Mouse (Mus musculus): ENCODE results near the gene Krt83. TPM values are rescaled to one million over a fixed set of nuclear protein-coding genes. Genes with fewer than 3 reads are reported as not detected.
A peak's percentile ranks its signal among the peaks of the same experiment; 100 is the strongest.

Gene Krt83
- total RNA-seq, 2 experiments from 2014 or later = 0.37 TPM; not detected in 1

- ATAC-seq (replicated peaks; ENCODE audit: poor library complexity) = peak; percentile 80
Measured at GRCm38 (mm10) chr15:101479007-101479665, 12.2 kb downstream of the Krt83 start.

GRCm38 (mm10) chr15:101472952-101473528 lies 18.3 kb downstream of the Krt83 start, which contains the start of gene Krt86:
TSS of gene Krt86 (plus strand) at chr15:101473478.
- peak; percentile 71 for ATAC-seq (replicated peaks; ENCODE audit: poor library complexity)

DNA sequence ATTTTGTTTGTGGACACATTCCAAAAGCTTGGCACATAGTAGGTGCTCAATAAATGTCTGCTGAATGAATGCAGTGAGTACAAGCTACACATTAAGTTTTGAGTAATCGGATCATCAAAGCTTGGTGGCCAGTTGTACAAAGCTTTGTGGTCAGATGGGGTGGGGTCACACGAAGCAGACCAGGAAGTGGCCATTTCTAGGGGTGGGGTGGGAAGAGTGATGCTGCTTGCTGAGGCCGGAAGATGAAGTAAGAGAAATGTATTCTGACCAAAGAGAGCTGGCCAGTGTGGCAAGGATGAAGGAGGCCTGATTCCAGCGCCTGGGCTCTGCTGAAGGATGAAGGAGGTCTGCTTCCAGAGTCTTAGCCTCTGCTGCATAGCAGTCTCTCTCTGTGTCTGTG lies 22.2 kb downstream of the Krt83 start:
- ATAC-seq (replicated peaks; ENCODE audit: poor library complexity) = peak; percentile 60; the same call in 1 of the 2 replicates

GRCm38 (mm10) chr15:101463651-101464050 lies 27.7 kb downstream of the Krt83 start, which contains the start of gene Krt81:
TSS of gene Krt81 (minus strand) at chr15:101463751.
- no peak for ATAC-seq (replicated peaks; ENCODE audit: poor library complexity)

DNA sequence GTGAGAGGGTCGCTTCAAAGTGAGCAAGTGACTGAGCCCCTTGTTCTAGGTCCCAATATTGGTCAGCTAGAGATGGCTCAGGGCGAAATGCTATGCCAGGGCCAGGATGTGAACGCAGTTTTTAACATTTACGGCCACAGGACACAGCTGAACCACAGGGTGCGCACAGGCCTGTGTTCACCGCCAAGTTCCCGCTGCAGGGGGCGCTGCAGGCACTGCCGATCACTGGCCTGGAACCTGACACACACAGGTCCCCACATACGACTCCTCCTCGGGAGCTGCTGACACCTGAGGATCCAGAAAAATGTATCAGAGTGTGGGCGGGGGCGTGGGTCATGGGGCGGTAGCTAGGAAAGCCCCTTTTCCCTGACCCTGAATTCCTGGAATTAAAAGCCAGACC lies 32.0 kb downstream of the Krt83 start:
- ATAC-seq (replicated peaks; ENCODE audit: poor library complexity) = no peak

- no peak for ATAC-seq (replicated peaks; ENCODE audit: poor library complexity)
Measured at GRCm38 (mm10) chr15:101458361-101458930, 32.9 kb downstream of the Krt83 start.

DNA sequence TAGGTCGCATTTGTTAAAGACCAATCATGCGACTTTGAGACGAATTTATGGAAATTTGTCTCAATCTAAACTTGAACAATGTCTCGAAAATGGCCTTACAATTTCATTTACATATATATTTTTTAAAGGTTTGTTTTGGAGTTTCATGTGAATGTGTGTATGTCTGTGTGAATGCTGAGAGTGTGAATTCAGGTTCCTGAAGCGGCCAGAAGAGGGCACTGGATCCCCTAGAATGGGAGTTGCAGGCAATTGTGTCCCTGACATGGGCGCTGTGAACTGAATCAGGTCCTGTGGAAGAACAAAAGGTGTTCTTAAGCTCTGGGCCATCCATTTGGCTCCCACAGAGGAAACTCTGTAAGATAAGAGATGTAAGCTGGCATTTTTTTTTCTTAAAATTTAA lies 35.4 kb downstream of the Krt83 start:
- no peak for ATAC-seq (replicated peaks; ENCODE audit: poor library complexity)

- no peak for ATAC-seq (replicated peaks; ENCODE audit: poor library complexity)
Measured at GRCm38 (mm10) chr15:101455292-101455691, 36.0 kb downstream of the Krt83 start.

DNA sequence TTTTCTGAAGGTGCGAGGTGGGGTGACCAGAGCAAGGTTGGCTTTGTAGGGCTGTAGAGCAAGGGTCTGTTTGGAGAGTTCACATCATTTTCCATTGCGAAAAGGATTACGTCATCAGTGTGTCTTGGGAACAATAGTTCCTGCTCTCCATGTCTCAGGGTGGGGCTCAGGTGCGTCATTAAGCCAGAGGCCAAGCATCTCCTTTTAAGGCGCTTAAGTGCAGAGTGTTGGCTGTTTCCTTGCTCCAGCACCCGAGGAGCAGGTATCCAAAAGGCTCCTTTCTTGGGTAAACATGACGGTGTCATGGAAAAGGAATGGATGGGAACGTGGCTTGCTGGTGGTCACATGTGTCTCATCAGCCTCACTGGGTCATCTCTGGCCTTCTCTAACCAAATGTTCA lies 36.5 kb downstream of the Krt83 start:
- no peak for ATAC-seq (replicated peaks; ENCODE audit: poor library complexity)

DNA sequence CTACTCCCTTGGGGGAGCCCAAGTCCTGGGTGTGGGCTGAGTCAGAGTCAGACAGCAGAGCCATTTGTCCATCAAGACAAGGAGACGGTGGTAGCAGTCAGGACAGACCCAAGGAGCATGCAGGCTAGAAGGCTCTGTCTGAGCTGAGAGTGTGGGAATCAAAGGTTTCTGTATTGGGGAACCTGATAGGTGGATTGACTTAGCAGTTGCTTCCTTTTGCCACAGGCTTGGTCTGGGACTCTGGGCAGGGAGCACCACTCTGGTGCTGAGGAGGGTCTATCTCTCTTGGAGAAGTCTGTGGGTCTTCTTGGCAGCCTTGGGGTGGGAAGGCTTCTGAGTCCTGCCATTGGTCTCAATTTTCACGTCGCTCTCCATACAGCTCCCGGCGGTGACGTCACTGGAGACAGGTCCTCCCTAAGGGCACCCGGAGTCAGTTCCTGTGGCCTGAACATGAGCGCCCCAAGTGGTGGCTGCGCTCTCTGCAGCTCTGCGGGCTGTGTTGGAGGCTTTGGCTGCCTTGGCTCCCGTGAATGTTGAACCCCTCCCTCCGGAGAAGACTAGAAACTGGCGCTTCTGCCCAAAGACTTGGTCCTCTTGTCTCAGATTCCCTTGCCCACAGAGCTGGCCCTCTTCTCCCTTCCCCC lies 38.1 kb downstream of the Krt83 start:
- peak; percentile 98 for ATAC-seq (replicated peaks; ENCODE audit: poor library complexity)

- ATAC-seq (replicated peaks; ENCODE audit: poor library complexity) = no peak
Measured at GRCm38 (mm10) chr15:101447444-101447843, 43.9 kb downstream of the Krt83 start, which contains the start of gene Krt88. TSS of gene Krt88 (plus strand) at chr15:101447744.

DNA sequence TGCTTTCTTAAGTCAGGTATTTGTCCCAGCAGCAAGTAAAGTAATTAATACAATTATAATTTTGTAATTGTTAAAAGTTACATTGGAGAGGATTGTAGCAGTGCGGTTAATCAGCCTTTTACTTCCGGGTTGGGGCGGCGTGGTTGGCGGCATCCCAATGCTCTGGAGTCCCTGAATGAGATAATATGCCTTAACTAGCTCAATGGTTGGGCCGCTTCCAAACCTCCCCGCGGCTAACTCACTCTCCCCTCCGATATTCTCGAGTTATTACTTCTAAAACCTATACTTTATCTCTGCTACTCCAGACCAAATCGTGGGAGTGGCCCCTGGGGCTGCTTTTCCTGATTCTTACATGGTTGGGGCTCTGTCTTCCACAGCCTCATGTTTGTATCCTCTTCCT lies 44.7 kb downstream of the Krt83 start:
- ATAC-seq (replicated peaks; ENCODE audit: poor library complexity) = peak; percentile 39

GRCm38 (mm10) chr15:101440837-101441236 lies 50.5 kb downstream of the Krt83 start:
- no peak for ATAC-seq (replicated peaks; ENCODE audit: poor library complexity)

- no peak for ATAC-seq (replicated peaks; ENCODE audit: poor library complexity)
Measured at GRCm38 (mm10) chr15:101438555-101438954, 52.8 kb downstream of the Krt83 start, which contains the start of gene Krt87. TSS of gene Krt87 (minus strand) at chr15:101438804.

DNA sequence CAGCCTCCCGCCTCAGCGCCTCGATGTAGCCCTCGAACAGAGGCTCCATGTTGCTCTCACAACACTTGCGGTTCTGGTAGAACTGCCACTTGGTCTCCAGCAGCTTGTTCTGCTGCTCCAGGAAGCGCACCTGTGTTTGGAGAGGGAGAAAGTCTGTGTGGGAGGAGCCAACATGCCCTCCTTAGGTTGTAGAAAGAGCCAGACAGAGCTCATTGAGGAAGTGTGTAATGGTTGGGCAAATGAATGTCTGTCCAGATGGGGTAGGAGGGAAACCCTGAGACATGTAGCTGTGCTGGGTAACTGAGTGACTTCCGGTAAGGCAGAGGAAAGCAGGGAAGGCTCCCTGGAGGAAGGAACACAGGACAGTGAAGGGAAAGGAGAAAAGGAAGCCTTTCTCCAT lies 54.7 kb downstream of the Krt83 start:
- peak; percentile 44 for ATAC-seq (replicated peaks; ENCODE audit: poor library complexity)

Other genes starting within 250 kb of the Krt83 start
- gene Nr4a1, start 237.2 kb downstream of the Krt83 start, total RNA-seq (2015) = 6.5 and 11.3 TPM in 2 replicates
- 7.1 and 7.9 TPM in 2 replicates for gene Nr4a1, start 237.2 kb downstream of the Krt83 start, total RNA-seq (2017)
- 7.9 and 13.1 TPM in 2 replicates for gene Atg101, start 207.2 kb downstream of the Krt83 start, total RNA-seq (2015)
- 58.6 and 63.5 TPM in 2 replicates for gene Atg101, start 207.2 kb downstream of the Krt83 start, total RNA-seq (2017)
- not detected in 2 replicates for gene 6030408B16Rik, start 198.3 kb downstream of the Krt83 start, total RNA-seq (2015)
- gene 6030408B16Rik, start 198.3 kb downstream of the Krt83 start, total RNA-seq (2017) = not detected in 2 replicates
- gene Krt80, start 121.3 kb downstream of the Krt83 start, total RNA-seq (2015) = 1.8 and 3.1 TPM in 2 replicates
- 0.57 and 0.83 TPM in 2 replicates for gene Krt80, start 121.3 kb downstream of the Krt83 start, total RNA-seq (2017)
- gene Krt7, start 80.5 kb downstream of the Krt83 start, total RNA-seq (2015) = 1.1 TPM in 1 of 2 replicates, not detected in the other
- not detected in 2 replicates for gene Krt7, start 80.5 kb downstream of the Krt83 start, total RNA-seq (2017)
- 0.12 TPM in 1 of 2 replicates, not detected in the other for gene Krt87, start 52.7 kb downstream of the Krt83 start, total RNA-seq (2015)
- gene Krt87, start 52.7 kb downstream of the Krt83 start, total RNA-seq (2017) = not detected in 2 replicates
- not detected in 2 replicates for gene Krt88, start 43.8 kb downstream of the Krt83 start, total RNA-seq (2015)
- gene Krt88, start 43.8 kb downstream of the Krt83 start, total RNA-seq (2017) = not detected in 2 replicates
- 0.29 TPM in 1 of 2 replicates, not detected in the other for gene Krt81, start 27.8 kb downstream of the Krt83 start, total RNA-seq (2015)
- gene Krt81, start 27.8 kb downstream of the Krt83 start, total RNA-seq (2017) = not detected in 2 replicates
- not detected in 2 replicates for gene Krt86, start 18.0 kb downstream of the Krt83 start, total RNA-seq (2015)
- gene Krt86, start 18.0 kb downstream of the Krt83 start, total RNA-seq (2017) = not detected in 2 replicates
- 0.64 TPM in 1 of 2 replicates, not detected in the other for gene Gm49425, start 25.7 kb upstream of the Krt83 start, total RNA-seq (2015)
- gene Gm49425, start 25.7 kb upstream of the Krt83 start, total RNA-seq (2017) = not detected in 2 replicates
- not detected in 2 replicates for gene Krt84, start 41.3 kb upstream of the Krt83 start, total RNA-seq (2015)
- gene Krt84, start 41.3 kb upstream of the Krt83 start, total RNA-seq (2017) = not detected in 2 replicates
- not detected in 2 replicates for gene Krt82, start 59.2 kb upstream of the Krt83 start, total RNA-seq (2015)
- gene Krt82, start 59.2 kb upstream of the Krt83 start, total RNA-seq (2017) = not detected in 2 replicates
- not detected in 2 replicates for gene Krt90, start 71.4 kb upstream of the Krt83 start, total RNA-seq (2015)
- not detected in 2 replicates for gene Krt90, start 71.4 kb upstream of the Krt83 start, total RNA-seq (2017)
- gene Krt75, start 82.4 kb upstream of the Krt83 start, total RNA-seq (2015) = not detected in 2 replicates
- not detected in 2 replicates for gene Krt75, start 82.4 kb upstream of the Krt83 start, total RNA-seq (2017)
- not detected in 2 replicates for gene Gm5414, start 136.7 kb upstream of the Krt83 start, total RNA-seq (2015)
- gene Gm5414, start 136.7 kb upstream of the Krt83 start, total RNA-seq (2017) = not detected in 2 replicates
- gene Gm5478, start 155.9 kb upstream of the Krt83 start, total RNA-seq (2015) = not detected in 2 replicates
- gene Gm5478, start 155.9 kb upstream of the Krt83 start, total RNA-seq (2017) = not detected in 2 replicates
- not detected in 2 replicates for gene Krt6b, start 188.8 kb upstream of the Krt83 start, total RNA-seq (2015)
- gene Krt6b, start 188.8 kb upstream of the Krt83 start, total RNA-seq (2017) = not detected in 2 replicates
- gene Krt6a, start 202.8 kb upstream of the Krt83 start, total RNA-seq (2015) = not detected in 2 replicates
- gene Krt6a, start 202.8 kb upstream of the Krt83 start, total RNA-seq (2017) = not detected in 2 replicates
- not detected in 2 replicates for gene Krt5, start 221.4 kb upstream of the Krt83 start, total RNA-seq (2015)
- gene Krt5, start 221.4 kb upstream of the Krt83 start, total RNA-seq (2017) = not detected in 2 replicates